Mouse (Mus musculus): ENCODE measurements at regions not wholly inside any gene's neighbourhood (a gene's known extent, or its start where the extent isn't known, plus 50 kb on each side); places are given as distances from the start of the nearest gene placed in this dataset.

DNA sequence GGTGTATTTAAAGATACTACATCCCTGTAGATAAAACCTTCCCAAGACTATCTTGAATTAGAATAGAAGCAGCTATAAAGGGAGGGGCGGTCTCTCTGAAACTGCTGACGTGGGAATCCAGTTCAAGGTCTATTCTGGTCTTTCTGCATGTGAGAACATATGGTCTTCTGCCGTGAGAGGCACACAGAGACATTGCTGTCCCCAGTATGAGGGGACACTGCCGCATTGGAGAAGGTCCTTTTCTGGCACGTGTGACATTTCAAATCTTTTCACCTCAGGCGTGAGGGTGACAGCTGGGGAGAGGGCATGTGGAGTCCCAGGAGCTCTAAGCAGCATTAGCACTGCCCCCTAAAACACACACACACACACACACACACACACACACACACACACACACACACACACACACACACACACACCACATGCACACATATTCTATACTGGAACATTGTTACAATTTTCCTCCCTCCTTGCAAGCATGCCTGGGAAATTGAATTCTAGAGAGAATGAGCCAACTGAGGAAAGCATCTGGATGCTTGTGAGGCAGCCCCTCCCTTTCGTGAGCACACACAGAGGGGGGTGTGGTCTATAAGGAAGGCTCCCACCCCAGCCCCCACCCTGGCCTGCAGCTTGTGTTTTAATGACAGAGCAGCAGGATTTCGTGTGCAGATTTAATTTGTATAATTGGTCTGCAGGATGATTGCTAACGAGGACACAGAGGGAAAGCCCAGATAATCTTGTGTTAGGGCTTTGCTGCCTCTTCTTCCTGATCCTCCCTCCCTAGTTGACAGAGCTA, 174.5 kb upstream of the Fat4 start:
- H3K36me3 ChIP-seq (ENCODE audit: control insufficient read depth, insufficient read depth, low read length): no peaks in the 10 kb centered on the region
- H3K9ac ChIP-seq (ENCODE audit: low read depth, low read length): no peak overlapping the region
- intact Hi-C loops (cut with DNase I): no loop called here
- TF ChIP-seq CTCF (IDR thresholded peaks at IDR 0.05): no peak
- TF ChIP-seq EP300 (IDR thresholded peaks at IDR 0.05; ENCODE audit: insufficient read depth, low read depth, low read length): no peak
- no peak for TF ChIP-seq POLR2A (IDR thresholded peaks at IDR 0.05; ENCODE audit: insufficient read depth, low read depth, low read length)
- no peaks in the 10 kb centered on the region for H3K27me3 ChIP-seq (ENCODE audit: control insufficient read depth, insufficient read depth, low read length)
- DNase-seq: no peak
- H3K4me3 ChIP-seq: no peak overlapping the region
- no peaks in the 10 kb centered on the region for H3K4me1 ChIP-seq (ENCODE audit: control insufficient read depth, insufficient read depth, low read length)
- H3K79me2 ChIP-seq (replicated peaks; ENCODE audit: control insufficient read depth, insufficient read depth, low read length): no peaks in the 10 kb centered on the region
- no peak overlapping the region for H3K27ac ChIP-seq
- WGBS: 29% methylated on average over 9 of the region's 9 CpGs

DNA sequence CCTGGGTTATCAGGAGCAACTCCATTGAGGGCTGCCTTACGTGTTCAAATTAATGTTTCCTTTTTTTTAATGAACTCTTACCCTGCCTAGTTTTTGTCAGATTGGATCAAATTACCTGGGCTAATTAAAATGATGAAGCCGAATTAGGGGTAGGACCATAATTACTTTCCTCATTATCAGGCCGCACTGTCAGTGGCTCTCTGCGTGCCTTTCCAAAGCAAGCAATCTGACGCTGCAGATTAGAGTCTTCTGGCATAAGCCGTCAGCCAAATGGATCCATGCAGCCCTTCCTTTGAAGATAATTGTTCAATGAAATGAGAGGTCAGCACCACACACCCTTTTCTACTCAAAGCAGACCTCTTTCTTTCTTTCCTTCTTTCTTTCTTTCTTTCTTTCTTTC, 175.5 kb upstream of the Fat4 start:
- H3K36me3 ChIP-seq (ENCODE audit: control insufficient read depth, insufficient read depth, low read length): no peaks in the 10 kb centered on the region
- no peak overlapping the region for H3K4me3 ChIP-seq
- no peak for DNase-seq
- H3K9ac ChIP-seq (ENCODE audit: low read depth, low read length): no peak overlapping the region
- WGBS: 33% methylated on average over 6 of the region's 6 CpGs
- no peak overlapping the region for H3K27ac ChIP-seq
- no peaks in the 10 kb centered on the region for H3K79me2 ChIP-seq (replicated peaks; ENCODE audit: control insufficient read depth, insufficient read depth, low read length)
- H3K4me1 ChIP-seq (ENCODE audit: control insufficient read depth, insufficient read depth, low read length): no peaks in the 10 kb centered on the region
- no peaks in the 10 kb centered on the region for H3K27me3 ChIP-seq (ENCODE audit: control insufficient read depth, insufficient read depth, low read length)
- intact Hi-C loops (cut with DNase I): no loop called here
- TF ChIP-seq POLR2A (IDR thresholded peaks at IDR 0.05; ENCODE audit: insufficient read depth, low read depth, low read length) (no peak), EP300 (IDR thresholded peaks at IDR 0.05; ENCODE audit: insufficient read depth, low read depth, low read length) (no peak), CTCF (IDR thresholded peaks at IDR 0.05) (no peak)

DNA sequence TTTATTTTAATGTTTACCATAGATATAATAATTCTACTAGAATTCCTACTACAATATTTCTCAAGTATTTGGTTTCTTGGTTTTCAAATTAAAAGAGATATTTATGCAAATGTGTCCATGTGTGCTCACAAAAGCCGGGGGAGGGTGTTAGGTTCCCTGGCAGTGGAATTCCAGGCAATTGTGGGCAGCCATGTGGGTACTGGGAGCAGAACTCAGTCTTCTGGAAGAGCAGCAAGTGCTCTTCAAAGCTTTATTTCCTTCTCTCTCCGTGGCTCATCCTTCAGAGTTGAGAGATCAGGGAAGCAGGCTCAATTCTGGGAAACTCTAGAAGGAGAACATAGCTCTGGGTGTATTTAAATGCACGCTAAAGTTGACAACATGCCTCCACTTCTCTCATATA, 178.8 kb upstream of the Fat4 start:
- no peak for DNase-seq
- Histone ChIP-seq H3K27ac (no peak overlapping the region), H3K36me3 (ENCODE audit: control insufficient read depth, insufficient read depth, low read length) (no peaks in the 10 kb centered on the region), H3K27me3 (ENCODE audit: control insufficient read depth, insufficient read depth, low read length) (no peaks in the 10 kb centered on the region), H3K4me3 (no peak overlapping the region), H3K79me2 (replicated peaks; ENCODE audit: control insufficient read depth, insufficient read depth, low read length) (no peaks in the 10 kb centered on the region), H3K4me1 (ENCODE audit: control insufficient read depth, insufficient read depth, low read length) (no peaks in the 10 kb centered on the region), H3K9ac (ENCODE audit: low read depth, low read length) (no peak overlapping the region)
- intact Hi-C loops (cut with DNase I): no loop called here
- TF ChIP-seq EP300 (IDR thresholded peaks at IDR 0.05; ENCODE audit: insufficient read depth, low read depth, low read length) (no peak), POLR2A (IDR thresholded peaks at IDR 0.05; ENCODE audit: insufficient read depth, low read depth, low read length) (no peak)
- WGBS: 74% methylated on average over 3 of the region's 3 CpGs

DNA sequence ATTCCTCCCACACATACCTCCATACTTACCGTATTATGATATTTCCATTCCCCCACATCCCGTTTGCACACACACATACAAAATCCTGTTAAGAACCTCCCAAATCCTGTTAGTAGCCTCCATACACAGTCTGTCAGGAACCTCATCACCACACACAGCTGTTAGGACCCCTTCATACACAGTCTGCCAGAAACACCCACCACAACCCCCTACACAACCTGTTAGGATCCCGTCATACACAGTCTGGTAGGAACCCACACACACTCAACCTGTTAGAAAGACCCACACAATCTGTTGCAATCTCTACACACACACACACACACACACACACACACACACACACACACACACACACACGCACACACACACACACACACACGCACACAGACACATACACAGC, 187.5 kb upstream of the Fat4 start:
- Histone ChIP-seq H3K27me3 (ENCODE audit: control insufficient read depth, insufficient read depth, low read length) (no peaks in the 10 kb centered on the region), H3K27ac (no peak overlapping the region), H3K36me3 (ENCODE audit: control insufficient read depth, insufficient read depth, low read length) (no peaks in the 10 kb centered on the region), H3K79me2 (replicated peaks; ENCODE audit: control insufficient read depth, insufficient read depth, low read length) (no peaks in the 10 kb centered on the region), H3K9ac (ENCODE audit: low read depth, low read length) (no peak overlapping the region), H3K4me1 (ENCODE audit: control insufficient read depth, insufficient read depth, low read length) (no peaks in the 10 kb centered on the region), H3K4me3 (no peak overlapping the region)
- intact Hi-C loops (cut with DNase I): no loop called here
- 84% methylated on average over 5 of the region's 5 CpGs for WGBS
- TF ChIP-seq POLR2A (IDR thresholded peaks at IDR 0.05; ENCODE audit: insufficient read depth, low read depth, low read length) (no peak), EP300 (IDR thresholded peaks at IDR 0.05; ENCODE audit: insufficient read depth, low read depth, low read length) (no peak), CTCF (IDR thresholded peaks at IDR 0.05) (no peak)
- no peak for DNase-seq

DNA sequence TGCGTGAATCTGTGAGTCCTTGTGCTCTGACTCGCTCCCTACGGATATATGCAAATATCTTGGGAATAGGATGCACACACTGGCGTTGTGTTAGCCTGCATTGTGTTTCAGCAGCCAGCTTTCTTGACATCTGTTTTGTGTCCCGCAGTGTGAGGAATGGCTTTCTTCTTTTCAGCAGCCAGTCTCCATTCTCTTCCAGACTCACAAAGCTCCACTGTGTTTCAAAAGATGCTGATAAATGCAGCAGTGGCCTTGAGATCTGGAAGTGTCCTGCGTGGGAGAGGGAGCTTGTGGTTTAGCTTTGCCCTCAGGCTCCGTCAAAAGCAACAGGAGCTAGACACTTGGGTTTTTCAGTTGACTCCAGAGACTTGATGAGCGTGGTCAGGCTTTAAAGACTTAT, 188.9 kb upstream of the Fat4 start:
- 35% methylated on average over 8 of the region's 8 CpGs for WGBS
- no peak overlapping the region for H3K9ac ChIP-seq (ENCODE audit: low read depth, low read length)
- intact Hi-C loops (cut with DNase I): no loop called here

DNA sequence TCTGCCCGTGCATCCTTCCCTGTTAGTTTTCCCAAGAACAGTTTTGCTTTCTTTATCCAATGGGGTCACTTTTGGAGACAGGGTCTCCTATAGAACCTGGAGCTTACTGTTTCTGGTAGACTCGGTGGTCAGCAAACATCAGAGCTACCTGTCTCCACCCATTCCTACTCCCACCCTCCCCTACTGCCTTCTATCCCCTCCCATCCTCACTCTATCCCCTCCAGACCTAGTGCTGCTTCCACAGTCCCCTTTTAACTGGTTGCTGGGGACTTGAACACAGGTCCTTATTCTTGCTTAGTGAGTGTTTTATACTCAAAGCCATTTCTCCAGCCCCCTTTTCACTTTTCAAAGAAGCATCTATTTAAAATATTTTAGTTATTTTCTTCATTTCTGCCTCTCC, 189.4 kb upstream of the Fat4 start:
- intact Hi-C loops (cut with DNase I): no loop called here
- Histone ChIP-seq H3K27ac (no peak overlapping the region), H3K79me2 (replicated peaks; ENCODE audit: control insufficient read depth, insufficient read depth, low read length) (no peaks in the 10 kb centered on the region), H3K27me3 (ENCODE audit: control insufficient read depth, insufficient read depth, low read length) (no peaks in the 10 kb centered on the region), H3K4me1 (ENCODE audit: control insufficient read depth, insufficient read depth, low read length) (no peaks in the 10 kb centered on the region), H3K9ac (ENCODE audit: low read depth, low read length) (no peak overlapping the region), H3K4me3 (no peak overlapping the region), H3K36me3 (ENCODE audit: control insufficient read depth, insufficient read depth, low read length) (no peaks in the 10 kb centered on the region)
- 85% methylated on average over 2 of the region's 2 CpGs for WGBS
- no peak for DNase-seq
- TF ChIP-seq CTCF (IDR thresholded peaks at IDR 0.05) (no peak), EP300 (IDR thresholded peaks at IDR 0.05; ENCODE audit: insufficient read depth, low read depth, low read length) (no peak), POLR2A (IDR thresholded peaks at IDR 0.05; ENCODE audit: insufficient read depth, low read depth, low read length) (no peak)

More for the DNA sequence above, 188.9 kb upstream of the Fat4 start:
- no peak for DNase-seq
- no peak for TF ChIP-seq POLR2A (IDR thresholded peaks at IDR 0.05; ENCODE audit: insufficient read depth, low read depth, low read length)
- TF ChIP-seq CTCF (IDR thresholded peaks at IDR 0.05): no peak
- no peak for TF ChIP-seq EP300 (IDR thresholded peaks at IDR 0.05; ENCODE audit: insufficient read depth, low read depth, low read length)
- Histone ChIP-seq H3K79me2 (replicated peaks; ENCODE audit: control insufficient read depth, insufficient read depth, low read length) (no peaks in the 10 kb centered on the region), H3K36me3 (ENCODE audit: control insufficient read depth, insufficient read depth, low read length) (no peaks in the 10 kb centered on the region), H3K4me3 (no peak overlapping the region), H3K27me3 (ENCODE audit: control insufficient read depth, insufficient read depth, low read length) (no peaks in the 10 kb centered on the region), H3K4me1 (ENCODE audit: control insufficient read depth, insufficient read depth, low read length) (no peaks in the 10 kb centered on the region), H3K27ac (no peak overlapping the region)
